Mouse (Mus musculus) forebrain, embryonic 13.5 days (tissue): ENCODE measurements around the gene Fars2. TPM values are rescaled to one million over a fixed set of nuclear protein-coding genes. Genes with fewer than 3 reads are reported as not detected.
"Not testable (repeated sequence)": the region's sequence is repeated elsewhere in the genome, so short reads cannot be mapped to it uniquely, and the experiment has no call there.

Experiments used
- ATAC-seq: fragments of 200-750 bp; cut with Nextera tagmentation; 2 replicates; pipeline ENCODE4 v1.8.0; 2017
- H3K27ac ChIP-seq: fragments of 300-500 bp; sonication (generic); 2 replicates; pipeline ENCODE4 v1.5.1; 2015; ENCODE audit warnings: inconsistent platforms, mild to moderate bottlenecking, moderate library complexity
- H3K27me3 ChIP-seq: fragments of 300-500 bp; sonication (generic); 2 replicates; pipeline ENCODE4 v1.6.1; 2015; ENCODE audit warnings: mild to moderate bottlenecking, inconsistent platforms
- H3K36me3 ChIP-seq: fragments of 300-500 bp; sonication (generic); 2 replicates; pipeline ENCODE4 v1.6.1; 2015; ENCODE audit warnings: mild to moderate bottlenecking, inconsistent platforms; ENCODE audit not compliant: poor library complexity, severe bottlenecking
- H3K4me1 ChIP-seq: fragments of 300-500 bp; sonication (generic); 2 replicates; pipeline ENCODE4 v1.6.1; 2015; ENCODE audit warnings: inconsistent platforms
- H3K4me2 ChIP-seq: fragments of 300-500 bp; sonication (generic); 2 replicates; pipeline ENCODE4 v1.6.1; 2015; ENCODE audit warnings: inconsistent platforms, mild to moderate bottlenecking, moderate library complexity
- H3K4me3 ChIP-seq: fragments of 300-500 bp; sonication (generic); 2 replicates; pipeline ENCODE4 v1.5.1; 2015; ENCODE audit warnings: mild to moderate bottlenecking, inconsistent platforms
- H3K9ac ChIP-seq: fragments of 300-500 bp; sonication (generic); 2 replicates; pipeline ENCODE4 v1.6.1; 2015; ENCODE audit warnings: mild to moderate bottlenecking, inconsistent platforms
- H3K9me3 ChIP-seq: fragments of 300-500 bp; sonication (generic); replicated peaks from 2 replicates; pipeline ENCODE4 v1.6.1; 2016; ENCODE audit warnings: inconsistent platforms
- WGBS: fragments of 180-500 bp; shearing (Covaris S2); methylation state at CpG from one replicate; pipeline ENCODE4 v1.1.7; 2015; 5-methylcytosine and 5-hydroxymethylcytosine counted together
- polyA plus RNA-seq: library from polyadenylated mRNA; unstranded; fragments of >200 nt; fragmentation: Nextera tagmentation; extraction: Ambion mirVana; gene quantifications from 2 replicates; pipeline ENCODE4 v1.2.1, GENCODE M21; 2015

The Fars2 gene
- polyA plus RNA-seq, 1 experiment from 2014 or later: 32.6 TPM

DNA sequence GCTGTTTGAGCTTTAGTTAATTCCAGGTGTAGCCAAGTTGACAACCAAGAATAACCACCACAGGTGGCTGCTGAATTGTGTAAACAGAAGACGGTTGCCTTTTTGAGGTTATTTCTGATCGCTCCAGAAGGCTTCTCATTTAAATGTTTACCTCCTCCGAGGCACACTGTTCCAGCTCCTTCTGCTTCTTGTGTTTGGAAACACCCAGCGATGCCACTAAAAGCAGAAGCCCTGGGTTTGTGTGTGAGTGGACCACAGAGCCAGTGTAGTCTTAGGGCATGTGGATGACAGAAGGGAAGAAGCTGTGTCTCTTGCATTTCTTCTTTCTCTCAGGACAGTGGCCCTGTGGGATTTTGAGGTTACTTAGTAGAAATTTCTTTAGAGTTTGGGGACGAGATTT lies 33.1 kb downstream of the Fars2 start:
- Histone ChIP-seq H3K9ac (no peak overlapping the region), H3K27me3 (no peaks in the 10 kb centered on the region), H3K36me3 (no peaks in the 10 kb centered on the region), H3K4me2 (no peak overlapping the region), H3K9me3 (no peaks in the 10 kb centered on the region), H3K4me3 (no peak overlapping the region), H3K4me1 (peaks cover 12% of the 10 kb centered on the region), H3K27ac (no peak overlapping the region)
- WGBS: 53% methylated on average over 5 of the region's 5 CpGs
- no peak for ATAC-seq

DNA sequence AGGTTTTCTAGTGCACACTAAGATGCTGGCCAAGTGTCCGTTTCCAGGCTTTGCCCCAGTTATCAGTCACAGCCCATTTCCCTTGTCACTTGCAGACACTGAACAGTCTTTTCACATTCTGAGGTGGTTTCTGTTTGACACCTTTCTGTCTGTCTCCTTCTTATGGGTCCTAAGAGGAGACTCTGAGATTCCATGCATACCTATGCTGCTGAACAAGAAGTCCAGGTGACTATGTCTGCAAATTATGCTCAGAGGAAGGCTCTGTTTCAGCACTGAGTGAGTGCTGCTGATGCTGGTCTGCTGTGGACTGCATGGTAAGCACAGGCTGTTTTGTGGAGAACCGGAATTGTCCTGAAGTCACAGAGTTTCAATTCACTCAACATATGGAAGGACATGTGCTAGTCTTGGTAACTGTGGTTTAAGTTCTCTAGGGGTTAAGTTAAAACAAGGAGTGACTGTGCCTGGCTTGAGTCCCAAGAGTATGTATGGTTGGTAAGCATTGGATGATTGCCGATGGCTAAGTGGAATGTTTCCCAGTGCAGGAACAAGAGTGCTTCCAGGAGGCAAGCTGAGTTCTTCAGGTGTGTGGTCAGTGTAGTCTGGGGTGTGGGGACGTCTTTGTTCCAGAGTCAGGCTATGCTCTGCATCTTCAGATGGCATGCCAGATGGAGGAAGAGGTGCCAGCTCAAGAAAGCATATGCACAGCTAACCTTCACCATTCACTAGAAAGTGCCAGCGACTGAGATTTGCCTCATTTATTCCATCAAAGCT lies 35.7 kb downstream of the Fars2 start:
- peaks cover 6% of the 10 kb centered on the region; the same call in 1 of the 2 replicates for H3K4me1 ChIP-seq
- no peaks in the 10 kb centered on the region for H3K27me3 ChIP-seq
- H3K36me3 ChIP-seq: no peaks in the 10 kb centered on the region
- H3K4me2 ChIP-seq: no peak overlapping the region
- no peak overlapping the region for H3K27ac ChIP-seq
- 0 out of 2 replicates have a peak, but pooled peaks have one; percentile 24 for ATAC-seq
- H3K9ac ChIP-seq: no peak overlapping the region
- H3K4me3 ChIP-seq: no peak overlapping the region
- no peaks in the 10 kb centered on the region for H3K9me3 ChIP-seq
- WGBS: 87% methylated on average over 5 of the region's 5 CpGs

DNA sequence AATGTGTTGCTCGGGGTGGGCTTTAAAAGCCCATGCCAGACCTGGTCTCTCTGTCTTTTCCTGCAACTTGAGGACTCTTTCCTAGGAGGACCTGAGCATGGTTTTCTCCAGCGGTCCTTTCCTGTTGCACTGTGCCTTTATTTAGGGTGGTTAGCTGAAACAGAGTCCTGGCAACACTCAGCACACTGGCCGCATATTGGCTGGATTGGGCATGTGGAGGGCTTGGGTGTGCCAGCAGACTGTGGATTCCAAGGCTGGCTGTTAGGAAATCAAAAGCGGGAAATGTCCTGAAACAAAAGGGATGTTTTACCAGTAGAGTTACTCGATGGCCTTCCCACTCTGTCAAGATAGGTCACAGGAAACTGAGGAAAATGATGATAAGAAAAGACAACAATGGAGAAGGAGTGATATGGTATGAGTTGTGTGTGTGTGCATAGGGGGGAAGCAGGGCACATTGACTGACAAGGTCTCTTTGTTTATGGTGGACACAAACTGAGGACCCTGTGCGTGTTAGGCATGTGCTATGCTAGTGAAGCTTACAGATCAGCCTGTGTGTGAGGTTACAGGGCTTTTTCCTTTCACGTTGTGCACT lies 39.2 kb downstream of the Fars2 start:
- Histone ChIP-seq H3K36me3 (no peaks in the 10 kb centered on the region), H3K4me1 (no peaks in the 10 kb centered on the region), H3K27ac (no peak overlapping the region), H3K4me3 (no peak overlapping the region), H3K9me3 (no peaks in the 10 kb centered on the region), H3K9ac (no peak overlapping the region), H3K27me3 (no peaks in the 10 kb centered on the region), H3K4me2 (no peak overlapping the region)
- WGBS: 92% methylated on average over 7 of the region's 7 CpGs
- ATAC-seq: no peak

DNA sequence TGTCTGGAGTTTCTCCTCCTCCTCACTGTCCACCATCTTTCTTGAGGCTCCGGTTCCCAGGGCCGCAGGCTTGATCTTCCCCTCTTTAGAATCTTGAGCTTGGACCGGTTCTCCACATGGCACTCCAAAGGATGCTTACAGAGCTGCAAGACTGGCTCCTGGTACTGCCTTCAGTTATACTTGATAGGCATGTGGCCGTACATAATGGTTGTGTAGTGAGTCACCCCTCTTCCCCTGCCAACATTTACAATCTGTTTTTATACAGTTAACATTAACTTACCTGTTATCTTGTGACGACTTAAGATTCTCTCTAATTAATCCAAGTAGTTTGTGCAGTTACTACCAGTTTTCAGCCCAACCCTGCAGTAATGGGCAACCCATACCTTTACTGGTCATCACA lies 46.2 kb downstream of the Fars2 start:
- Histone ChIP-seq H3K27me3 (no peaks in the 10 kb centered on the region), H3K9ac (no peak overlapping the region), H3K27ac (no peak overlapping the region), H3K4me2 (no peak overlapping the region), H3K9me3 (no peaks in the 10 kb centered on the region), H3K4me1 (no peaks in the 10 kb centered on the region), H3K4me3 (no peak overlapping the region), H3K36me3 (no peaks in the 10 kb centered on the region)
- 89% methylated on average over 5 of the region's 5 CpGs for WGBS
- ATAC-seq: no peak

DNA sequence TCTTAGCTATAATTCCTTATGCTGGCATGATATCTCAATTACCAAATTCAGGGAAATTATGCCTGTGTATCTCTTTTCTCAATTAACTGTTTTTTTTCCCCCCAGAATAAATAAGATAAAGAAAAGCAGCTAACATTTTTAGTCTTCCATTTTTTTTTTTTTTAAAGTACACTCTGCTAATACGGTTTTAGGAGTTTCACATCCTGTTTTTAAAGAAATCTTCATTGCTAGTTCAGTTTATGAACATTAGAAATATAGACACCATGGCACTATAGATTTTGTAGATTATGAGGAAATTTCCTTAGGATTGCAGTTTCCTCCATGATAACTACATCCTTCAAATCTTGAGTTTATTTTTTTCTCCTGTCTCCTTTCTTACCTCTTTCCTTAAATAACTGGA lies 46.7 kb downstream of the Fars2 start:
- Histone ChIP-seq H3K9me3 (no peaks in the 10 kb centered on the region), H3K4me1 (no peaks in the 10 kb centered on the region), H3K4me3 (no peak overlapping the region), H3K27me3 (no peaks in the 10 kb centered on the region), H3K4me2 (no peak overlapping the region), H3K9ac (no peak overlapping the region), H3K36me3 (no peaks in the 10 kb centered on the region), H3K27ac (no peak overlapping the region)
- no peak for ATAC-seq
- WGBS: 89% methylated on average over 1 of the region's 1 CpGs

DNA sequence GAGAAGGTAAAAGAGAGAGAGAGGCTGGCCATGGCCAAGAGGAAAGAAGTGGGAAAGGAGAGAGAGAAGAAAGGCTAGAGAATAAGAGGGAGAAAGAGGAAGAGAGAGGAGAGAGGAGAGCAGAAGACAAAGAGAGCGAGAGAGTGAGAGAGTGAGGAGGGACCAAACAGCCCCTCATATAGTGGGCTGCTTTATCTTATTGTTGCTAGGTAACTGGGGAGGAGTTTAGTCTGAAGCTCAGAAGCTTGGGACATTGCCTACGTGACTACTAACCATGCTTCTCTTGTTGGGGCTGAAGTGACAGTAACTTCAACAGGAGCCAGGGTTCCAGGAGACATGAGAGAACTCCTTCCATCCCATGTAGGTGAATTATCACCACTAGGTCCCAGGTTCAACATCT lies 55.8 kb downstream of the Fars2 start:
- H3K36me3 ChIP-seq, H3K9ac ChIP-seq: not testable (repeated sequence)

DNA sequence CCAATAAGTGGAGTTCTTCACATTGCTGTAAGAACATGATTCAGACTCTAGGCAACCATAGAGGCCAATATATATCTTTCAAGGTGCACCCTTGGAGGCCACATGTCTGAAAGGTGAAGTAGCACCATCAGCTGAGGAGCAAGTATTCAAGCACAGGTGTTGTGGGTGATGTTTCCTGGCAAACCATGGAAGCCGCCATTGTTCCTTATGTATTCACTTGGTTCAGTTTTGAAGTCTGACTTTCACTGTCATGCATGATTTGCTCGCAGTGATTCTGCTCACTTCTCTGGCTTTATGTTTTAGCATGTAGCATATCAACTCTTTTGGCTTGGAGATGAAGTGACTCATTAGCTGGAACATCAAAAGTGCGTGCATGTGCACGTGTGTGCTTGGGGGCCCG lies 56.9 kb downstream of the Fars2 start:
- H3K27ac ChIP-seq: no peak overlapping the region
- H3K36me3 ChIP-seq: no peaks in the 10 kb centered on the region
- H3K9me3 ChIP-seq: no peaks in the 10 kb centered on the region
- no peak overlapping the region for H3K4me2 ChIP-seq
- H3K4me3 ChIP-seq: no peak overlapping the region
- H3K9ac ChIP-seq: no peak overlapping the region
- no peaks in the 10 kb centered on the region for H3K4me1 ChIP-seq
- WGBS: 95% methylated on average over 5 of the region's 5 CpGs
- no peaks in the 10 kb centered on the region for H3K27me3 ChIP-seq
- no peak for ATAC-seq

More for the DNA sequence above, 55.8 kb downstream of the Fars2 start:
- not testable (repeated sequence) for H3K9me3 ChIP-seq, H3K27ac ChIP-seq, ATAC-seq, H3K27me3 ChIP-seq, H3K4me1 ChIP-seq, H3K4me3 ChIP-seq, H3K4me2 ChIP-seq
- WGBS: 40% methylated on average over 2 of the region's 2 CpGs

DNA sequence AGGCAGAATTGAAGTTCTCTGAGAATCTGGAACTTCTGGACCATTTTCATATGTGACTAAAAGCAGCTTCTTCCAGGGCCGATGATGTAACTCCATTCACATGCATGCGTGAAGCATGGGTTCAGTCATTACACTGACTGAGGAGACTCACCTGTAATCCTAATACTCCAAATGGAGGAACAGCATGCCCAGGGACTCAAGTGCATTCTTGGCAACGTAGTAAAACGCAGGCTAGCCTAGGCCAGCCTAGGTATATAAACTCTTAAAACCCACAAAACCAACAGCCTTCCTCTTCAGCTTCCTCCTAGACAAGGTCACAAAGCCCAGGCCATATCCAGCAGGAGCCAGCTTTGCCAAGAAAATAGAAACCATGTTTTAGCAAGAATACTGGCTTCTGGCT lies 57.6 kb downstream of the Fars2 start:
- no peak overlapping the region for H3K4me3 ChIP-seq
- H3K9ac ChIP-seq: no peak overlapping the region
- H3K4me2 ChIP-seq: no peak overlapping the region
- WGBS: 97% methylated on average over 4 of the region's 4 CpGs
- no peaks in the 10 kb centered on the region for H3K27me3 ChIP-seq
- H3K9me3 ChIP-seq: no peaks in the 10 kb centered on the region
- H3K4me1 ChIP-seq: no peaks in the 10 kb centered on the region
- ATAC-seq: no peak
- no peak overlapping the region for H3K27ac ChIP-seq
- H3K36me3 ChIP-seq: no peaks in the 10 kb centered on the region

DNA sequence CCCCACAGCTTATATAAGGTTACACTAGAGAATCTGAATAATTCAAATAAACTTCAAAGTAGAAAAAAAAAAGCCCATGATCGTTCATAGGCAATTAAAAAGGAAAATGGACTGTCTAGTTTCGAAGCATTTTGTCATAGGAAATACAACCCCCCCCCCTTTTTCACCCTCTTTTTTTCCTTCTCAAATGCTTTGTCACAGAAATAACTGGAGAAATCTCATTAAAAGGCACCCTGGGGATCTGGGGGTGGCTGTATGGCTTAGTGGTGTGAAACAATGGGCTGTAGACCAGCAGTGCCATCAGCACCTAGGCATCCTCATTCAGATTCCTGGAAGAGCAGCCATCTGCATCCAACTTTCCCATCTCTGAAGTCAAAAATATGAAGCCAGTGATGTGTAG lies 64.0 kb downstream of the Fars2 start:
- no peaks in the 10 kb centered on the region for H3K36me3 ChIP-seq
- no peaks in the 10 kb centered on the region for H3K9me3 ChIP-seq
- WGBS: 36% methylated on average over 2 of the region's 2 CpGs
- no peak overlapping the region for H3K27ac ChIP-seq
- no peak overlapping the region for H3K4me2 ChIP-seq
- H3K27me3 ChIP-seq: no peaks in the 10 kb centered on the region
- ATAC-seq: no peak
- H3K4me3 ChIP-seq: no peak overlapping the region
- no peaks in the 10 kb centered on the region for H3K4me1 ChIP-seq
- no peak overlapping the region for H3K9ac ChIP-seq

DNA sequence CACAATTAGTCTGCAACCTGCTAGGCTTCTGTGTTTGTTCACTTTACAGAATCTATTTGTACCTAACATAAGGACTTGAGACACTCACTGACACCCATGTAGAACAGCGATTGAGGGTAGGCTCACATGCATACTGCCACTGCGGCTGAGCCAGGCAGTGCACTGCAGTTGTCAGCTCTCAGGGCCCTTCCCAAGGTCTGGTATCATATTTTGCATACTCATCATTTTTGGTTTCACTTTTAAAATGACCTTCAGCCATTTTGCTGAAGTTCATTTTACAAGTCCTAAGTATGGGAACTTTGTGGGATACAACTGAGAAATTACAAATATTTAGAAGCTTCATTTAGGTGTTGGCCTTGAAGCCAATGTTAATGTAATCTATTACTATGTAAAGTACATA lies 73.4 kb downstream of the Fars2 start:
- no peak overlapping the region for H3K4me3 ChIP-seq
- ATAC-seq: no peak
- no peak overlapping the region for H3K4me2 ChIP-seq
- no peak overlapping the region for H3K9ac ChIP-seq
- H3K27ac ChIP-seq: no peak overlapping the region
- no peaks in the 10 kb centered on the region for H3K9me3 ChIP-seq
- no peaks in the 10 kb centered on the region for H3K27me3 ChIP-seq
- H3K4me1 ChIP-seq: peaks cover 5% of the 10 kb centered on the region
- no peaks in the 10 kb centered on the region for H3K36me3 ChIP-seq
- 98% methylated on average over 2 of the region's 2 CpGs for WGBS

DNA sequence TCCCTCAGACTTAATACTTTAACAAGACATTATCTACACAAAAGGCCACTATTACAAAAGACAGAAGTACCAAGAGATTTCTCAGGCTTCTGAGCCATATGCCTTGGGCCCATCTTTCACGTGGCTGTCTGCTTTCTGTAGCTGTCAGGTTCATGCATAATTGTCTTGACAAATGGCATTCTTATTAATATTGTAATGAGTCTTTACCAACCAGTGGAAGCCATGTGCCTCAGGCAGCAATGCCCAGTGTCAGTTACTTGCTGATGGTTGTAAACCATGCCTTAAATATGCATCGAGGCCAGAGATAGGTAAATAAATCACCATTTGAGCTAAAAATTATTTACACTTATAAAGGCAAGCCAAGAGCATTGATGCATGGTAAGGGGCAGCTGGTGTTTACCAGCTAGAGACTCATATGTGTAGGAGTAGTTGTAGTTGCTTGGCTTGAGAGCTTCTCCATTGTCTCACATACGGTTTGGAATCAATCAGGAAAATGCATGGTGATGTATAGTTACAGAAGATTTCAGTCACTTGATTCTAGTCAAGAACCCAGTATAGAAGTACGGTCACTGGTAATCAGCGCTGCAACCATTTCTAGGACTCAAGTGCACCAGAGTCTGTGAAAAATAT lies 76.4 kb downstream of the Fars2 start:
- Histone ChIP-seq H3K27ac (peak overlapping the region; percentile 21; the same call in 1 of the 2 replicates), H3K36me3 (no peaks in the 10 kb centered on the region), H3K4me1 (peaks cover 8% of the 10 kb centered on the region), H3K4me2 (no peak overlapping the region), H3K9me3 (no peaks in the 10 kb centered on the region), H3K9ac (no peak overlapping the region), H3K4me3 (no peak overlapping the region), H3K27me3 (no peaks in the 10 kb centered on the region)
- WGBS: 73% methylated on average over 5 of the region's 5 CpGs
- peak; percentile 82 for ATAC-seq

DNA sequence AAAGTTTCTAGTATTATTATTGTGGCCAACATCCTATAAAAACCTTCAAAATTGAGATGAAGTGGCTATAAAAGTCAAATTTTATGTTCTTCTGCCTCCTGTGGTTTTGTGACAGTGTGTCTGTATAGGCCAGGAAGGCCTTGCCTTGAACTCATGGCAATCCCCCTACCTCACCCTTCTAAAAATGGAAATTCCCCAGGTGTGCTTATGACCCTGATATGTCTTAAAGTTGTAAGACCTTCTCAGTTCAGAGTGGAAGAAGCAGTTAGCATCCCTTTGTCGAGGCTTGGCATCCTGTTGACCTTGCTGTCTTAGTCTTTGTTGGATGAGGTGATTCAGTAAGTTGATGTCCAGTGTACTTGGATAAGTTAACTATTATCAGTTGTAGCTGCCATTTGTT lies 82.1 kb downstream of the Fars2 start:
- no peak overlapping the region for H3K4me3 ChIP-seq
- no peaks in the 10 kb centered on the region for H3K27me3 ChIP-seq
- no peak overlapping the region for H3K4me2 ChIP-seq
- H3K9ac ChIP-seq: no peak overlapping the region
- whole genome bisulfite sequencing: 92% methylated on average over 1 of the region's 1 CpGs
- no peaks in the 10 kb centered on the region for H3K36me3 ChIP-seq
- H3K27ac ChIP-seq: no peak overlapping the region
- H3K4me1 ChIP-seq: peaks cover 3% of the 10 kb centered on the region; the same call in 1 of the 2 replicates
- ATAC-seq: no peak
- H3K9me3 ChIP-seq: no peaks in the 10 kb centered on the region
